Mouse (Mus musculus) embryonic fibroblast, embryonic 13.5 days (primary cell): Measurements from ENCODE around the gene Otop3.

Source experiments
- CTCF ChIP-seq: IDR thresholded peaks from 2 replicates; pipeline ENCODE4 v1.5.1; 2011; ENCODE audit warnings: mild to moderate bottlenecking, control low read depth, low read length, moderate library complexity, borderline replicate concordance; ENCODE audit not compliant: insufficient read depth
- POLR2A ChIP-seq: IDR thresholded peaks from 2 replicates; pipeline ENCODE4 v1.6.1; 2011; ENCODE audit warnings: low read depth, mild to moderate bottlenecking, control low read depth, low read length, moderate library complexity

- TF ChIP-seq CTCF (no peak), POLR2A (no peak)
Observed at GRCm38 (mm10) chr11:115366039-115366705, 31.6 kb downstream of the Otop3 start.
